Mouse (Mus musculus) CD4-positive, CD25-positive, alpha-beta regulatory T cell, adult 2 months (primary cell): ENCODE measurements around the gene Fignl2.

Experiments used
- DNase-seq: peaks from one replicate; pipeline ENCODE4 v3.0.0-alpha.2; 2012; ENCODE audit warnings: low read depth, low spot score

Gene Fignl2

DNA sequence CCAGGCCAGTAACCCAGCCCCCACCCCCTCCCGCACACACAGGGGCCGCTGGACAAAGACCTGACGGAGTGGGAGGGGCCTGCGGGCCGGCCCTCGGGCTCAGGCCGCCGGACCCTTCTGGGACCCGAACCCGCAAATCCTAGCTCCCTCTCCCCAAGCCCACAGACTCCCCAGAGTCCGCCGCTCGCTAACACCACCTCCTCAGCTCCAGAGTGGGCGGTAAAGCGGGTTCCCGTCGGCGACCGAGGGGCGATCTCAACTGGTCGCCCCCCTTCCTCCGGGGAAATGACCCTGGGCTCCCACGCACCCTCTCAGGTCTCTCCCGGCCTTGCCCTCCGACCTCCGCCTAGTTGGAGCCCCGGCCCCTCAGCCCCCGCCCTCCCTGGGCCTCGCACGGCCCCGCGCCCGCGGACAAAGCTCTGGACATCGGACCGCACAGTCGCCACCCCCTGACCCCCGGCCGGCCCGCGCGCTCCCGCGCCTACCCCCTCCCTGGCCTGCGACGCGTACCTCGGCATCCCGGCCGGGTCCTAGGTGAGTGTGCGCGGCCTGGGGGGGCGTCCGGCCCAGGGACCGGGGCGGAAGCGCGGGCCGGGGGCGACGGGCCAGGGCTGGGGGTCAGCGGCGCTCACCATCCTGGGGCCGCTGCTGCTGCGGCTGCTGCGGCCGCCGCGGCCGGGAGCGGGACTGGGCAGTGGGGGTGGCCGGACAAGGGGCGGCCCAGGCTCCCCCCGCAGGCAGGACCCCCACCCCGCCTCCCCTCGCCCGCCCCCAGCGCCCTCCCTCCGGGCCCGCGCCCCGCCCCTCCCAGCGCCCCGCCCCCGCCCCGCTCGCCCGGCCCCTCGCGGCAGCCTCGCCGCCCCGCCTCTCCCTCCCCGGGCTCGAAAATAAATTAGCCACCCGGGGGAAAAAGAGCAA, at the start of gene Fignl2:
TSS of gene Fignl2 (minus strand) at position 755 of the 918 bp plus-strand sequence.
- no peak for DNase-seq

DNA sequence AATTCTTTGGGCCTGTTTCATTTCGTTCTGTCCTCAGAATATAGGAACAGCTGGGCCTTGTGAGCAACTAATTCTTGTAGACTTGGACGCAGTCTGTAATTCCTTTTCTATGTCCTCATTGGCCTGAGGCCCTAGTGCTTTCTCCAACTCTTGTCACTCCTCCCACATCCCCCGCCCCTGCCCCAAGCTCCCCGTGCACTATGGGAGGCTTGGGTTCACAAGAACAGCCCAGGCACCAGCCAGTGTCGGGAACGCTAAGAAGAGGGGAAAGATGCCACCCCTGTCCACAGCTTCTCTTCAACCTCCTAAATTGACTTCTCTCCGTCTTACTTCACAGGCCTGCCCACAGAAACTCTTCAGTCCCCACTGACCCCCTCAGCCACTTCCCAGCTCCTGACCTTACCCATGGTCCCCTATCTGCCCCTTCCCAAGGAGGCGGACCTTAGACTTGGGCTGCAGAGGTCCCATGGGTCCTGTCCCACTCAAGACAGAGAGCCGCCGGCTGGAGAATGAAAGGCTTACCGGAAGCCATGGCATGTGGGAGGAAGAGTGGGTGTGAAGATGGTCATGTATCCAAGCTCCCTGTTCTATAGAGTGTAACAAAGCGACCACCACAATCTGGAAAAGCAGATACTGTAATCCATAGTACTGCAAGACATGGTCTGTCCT, 48.6 kb upstream of the Fignl2 start:
- no peak for DNase-seq

DNA sequence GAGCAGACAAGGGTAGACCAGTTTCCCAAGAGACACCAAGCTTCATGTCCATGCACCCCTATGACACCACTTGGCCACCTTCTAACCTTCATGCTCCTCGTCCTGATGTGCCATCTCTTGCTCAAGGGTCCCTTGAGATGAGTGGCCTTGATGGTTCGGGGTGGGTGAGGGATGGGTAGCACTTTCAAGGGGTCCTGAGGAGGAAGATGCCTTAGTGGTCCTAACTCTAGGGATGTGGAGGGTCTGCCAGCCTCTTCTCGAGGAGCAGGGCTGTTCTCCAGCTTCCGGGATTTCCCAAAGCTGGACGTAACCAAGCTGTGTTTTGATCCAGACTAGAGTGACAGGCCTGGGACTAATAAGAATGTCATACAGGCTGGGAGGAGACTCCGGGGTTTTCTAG, 47.2 kb upstream of the Fignl2 start:
- no peak for DNase-seq

DNA sequence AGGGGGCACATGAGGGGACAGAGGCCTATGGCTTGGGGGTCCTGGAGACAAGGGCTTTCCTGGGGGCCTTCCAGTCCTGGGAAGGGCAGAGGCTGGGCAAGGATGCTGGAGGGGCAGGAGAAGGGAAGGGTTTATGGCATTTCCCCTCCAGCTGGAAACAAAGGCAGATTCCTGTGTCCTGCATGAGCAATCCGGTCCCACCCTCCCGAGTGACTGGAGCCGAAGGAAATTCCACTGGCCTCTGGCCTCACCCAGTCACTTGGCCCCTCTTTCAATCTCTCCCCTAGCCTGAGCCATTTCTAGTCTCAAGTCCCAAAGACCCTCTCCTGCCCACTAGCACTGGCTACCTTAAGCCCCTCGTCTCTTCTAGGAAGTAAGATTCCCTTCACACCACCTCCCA, 44.8 kb upstream of the Fignl2 start:
- no peak for DNase-seq

DNA sequence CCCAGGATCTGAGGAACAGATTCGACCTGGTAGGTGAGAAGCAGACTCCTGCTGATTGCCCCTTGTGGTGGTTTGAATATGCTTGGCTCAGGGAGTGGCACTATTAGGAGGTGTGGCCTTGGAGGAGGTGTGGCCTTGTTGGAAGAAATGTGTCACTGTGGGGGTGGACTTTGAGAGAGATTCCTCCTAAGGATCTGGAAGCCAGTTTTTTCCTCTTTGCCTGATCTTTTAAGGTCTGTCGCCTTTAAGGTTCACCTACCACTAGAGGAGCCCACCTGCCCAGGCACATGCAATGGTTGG, 43.9 kb upstream of the Fignl2 start:
- no peak for DNase-seq

DNA sequence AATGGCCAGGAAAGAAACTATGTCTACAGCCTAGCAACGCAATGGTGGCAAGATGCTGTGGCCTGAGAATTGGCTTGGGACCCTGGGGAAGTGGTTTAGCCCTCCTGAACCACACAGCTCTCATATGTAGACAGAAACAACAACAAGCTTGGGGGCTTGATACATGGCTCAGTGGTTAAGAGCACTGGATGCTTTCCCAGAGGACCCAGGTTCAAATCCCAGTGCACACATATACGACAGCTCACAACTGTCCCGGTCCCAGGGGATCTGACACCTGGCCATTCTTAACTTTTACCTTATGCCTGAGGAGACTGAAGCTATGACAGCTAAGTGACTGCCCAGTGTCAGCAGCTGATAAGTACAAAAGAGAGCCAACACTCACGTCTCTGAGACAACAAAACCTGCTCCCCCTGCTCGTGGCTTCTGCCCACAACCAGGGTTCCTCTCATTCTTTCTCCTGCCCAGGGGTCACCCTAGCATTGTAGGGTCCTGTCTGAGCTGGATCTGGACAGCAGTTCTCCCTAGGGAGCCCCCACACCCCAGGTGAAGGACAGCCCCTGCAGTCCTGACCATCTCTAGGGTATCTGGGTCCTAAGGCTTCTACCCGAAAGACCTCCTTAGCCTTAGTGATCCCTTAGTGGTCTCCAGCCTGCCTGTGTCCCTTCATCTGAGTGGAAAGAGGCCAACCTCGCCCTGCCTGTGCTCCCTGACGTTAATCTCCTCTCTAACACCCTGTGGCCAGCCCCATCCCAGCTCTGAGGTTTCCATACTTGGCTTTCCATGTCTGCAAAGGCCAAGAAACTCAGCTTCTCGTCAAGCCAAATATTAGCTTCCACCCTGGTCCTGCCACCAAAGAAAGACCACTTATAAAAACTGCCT, 43.3 kb upstream of the Fignl2 start:
- no peak for DNase-seq

DNA sequence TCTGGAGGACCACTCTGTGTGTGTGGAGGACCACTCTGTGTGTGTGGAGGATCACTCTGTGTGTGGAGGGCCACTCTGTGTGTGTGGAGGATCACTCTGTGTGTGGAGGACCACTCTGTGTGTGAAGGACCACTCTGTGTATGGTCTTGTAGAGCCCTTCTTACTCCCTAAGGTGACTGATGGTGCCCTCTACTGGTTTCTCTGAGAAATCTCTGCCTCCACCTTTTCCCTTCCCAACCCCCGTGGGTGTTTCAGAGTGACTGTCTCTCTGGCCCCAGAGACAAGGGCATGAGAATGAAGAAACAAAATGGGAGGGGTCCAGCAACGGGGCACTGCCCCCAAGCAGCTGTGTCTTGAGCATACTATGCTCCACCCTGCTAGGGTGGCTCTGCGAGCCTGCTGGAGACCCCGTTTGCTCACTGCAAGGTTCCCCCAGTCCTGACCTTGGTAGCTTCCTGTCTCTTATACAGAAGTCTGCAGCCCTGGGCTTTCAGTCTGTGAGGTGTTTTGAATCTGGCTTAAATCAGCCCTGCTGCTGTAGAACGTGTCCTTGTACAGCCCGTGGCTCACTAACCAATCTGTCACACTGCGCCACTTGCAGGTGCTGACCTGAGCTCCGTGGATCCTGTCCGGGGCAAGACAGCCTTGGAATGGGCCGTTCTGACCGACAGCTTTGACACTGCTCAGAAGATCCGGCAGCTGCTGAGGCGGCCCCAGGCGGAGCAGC, 40.2 kb upstream of the Fignl2 start:
- peak; percentile 37 for DNase-seq

DNA sequence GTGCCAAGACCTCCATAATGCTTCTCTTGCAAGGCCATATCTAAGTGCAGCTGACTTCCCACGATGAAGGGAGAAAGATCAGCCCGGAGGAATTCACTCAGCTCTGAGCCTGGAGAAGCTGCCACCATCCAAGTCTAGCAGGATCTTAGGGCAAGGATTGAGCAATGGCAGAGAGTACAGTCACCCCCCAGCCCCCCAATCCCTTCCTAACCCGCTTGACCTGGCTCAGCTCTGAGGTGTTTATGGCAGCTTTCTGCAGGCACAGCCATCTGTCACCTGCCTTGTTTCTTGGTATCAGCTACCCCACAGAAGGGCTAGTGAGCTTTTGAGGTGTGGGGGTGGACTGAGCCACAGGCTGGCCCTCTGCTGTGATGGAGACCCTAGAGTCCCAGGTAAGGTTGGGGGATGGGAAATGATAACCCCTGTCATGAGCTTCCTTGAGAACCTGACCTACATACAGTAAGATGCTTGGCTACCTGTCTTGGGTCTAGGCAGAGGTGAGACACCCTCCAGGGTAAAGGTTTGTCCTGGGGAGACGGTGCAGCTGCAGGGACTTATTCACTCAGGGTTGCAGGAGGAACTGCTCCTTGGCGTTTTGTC, 37.2 kb upstream of the Fignl2 start, which contains the start of gene Ankrd33:
TSS of gene Ankrd33 (plus strand) at position 245 of the 600 bp plus-strand sequence.
- DNase-seq: no peak

DNA sequence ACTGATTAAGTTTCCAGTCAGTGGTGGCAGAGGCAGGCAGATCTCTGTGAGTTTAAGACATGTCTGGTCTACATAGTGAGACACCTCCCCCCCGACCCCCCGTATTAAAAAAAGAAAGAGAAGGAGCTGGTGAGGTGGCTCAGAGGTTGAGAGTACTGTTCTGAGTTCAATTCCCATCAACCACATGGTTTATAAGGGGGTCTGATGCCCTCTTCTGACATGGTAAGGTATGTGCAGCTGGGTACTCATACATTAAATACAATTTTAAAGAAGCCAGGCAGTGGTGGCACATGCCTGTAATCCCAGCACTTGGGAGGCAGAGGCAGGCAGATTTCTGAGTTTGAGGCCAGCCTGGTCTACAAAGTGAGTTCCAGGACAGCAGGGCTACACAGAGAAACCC, 35.4 kb upstream of the Fignl2 start:
- peak; percentile 29 for DNase-seq

DNA sequence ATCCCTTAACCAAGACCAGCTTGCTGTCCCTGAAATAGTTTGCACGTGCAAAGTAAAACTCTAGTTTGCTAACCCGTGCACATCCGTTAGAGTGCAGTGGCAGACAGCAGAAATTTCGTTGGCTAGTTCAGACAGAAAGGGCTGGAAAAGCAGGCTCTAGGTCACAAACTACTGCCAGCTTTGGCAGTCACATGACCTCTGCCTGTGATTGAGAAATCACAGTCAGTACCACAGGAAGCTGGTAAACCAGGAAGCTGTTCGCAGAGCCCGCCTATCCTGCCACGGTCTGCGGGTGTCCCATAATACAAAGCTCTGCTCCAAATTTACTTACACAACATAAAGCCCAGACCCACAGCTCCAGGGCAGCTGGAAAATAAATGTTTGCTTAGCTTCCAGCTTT, 34.8 kb upstream of the Fignl2 start:
- DNase-seq: peak; percentile 44

DNA sequence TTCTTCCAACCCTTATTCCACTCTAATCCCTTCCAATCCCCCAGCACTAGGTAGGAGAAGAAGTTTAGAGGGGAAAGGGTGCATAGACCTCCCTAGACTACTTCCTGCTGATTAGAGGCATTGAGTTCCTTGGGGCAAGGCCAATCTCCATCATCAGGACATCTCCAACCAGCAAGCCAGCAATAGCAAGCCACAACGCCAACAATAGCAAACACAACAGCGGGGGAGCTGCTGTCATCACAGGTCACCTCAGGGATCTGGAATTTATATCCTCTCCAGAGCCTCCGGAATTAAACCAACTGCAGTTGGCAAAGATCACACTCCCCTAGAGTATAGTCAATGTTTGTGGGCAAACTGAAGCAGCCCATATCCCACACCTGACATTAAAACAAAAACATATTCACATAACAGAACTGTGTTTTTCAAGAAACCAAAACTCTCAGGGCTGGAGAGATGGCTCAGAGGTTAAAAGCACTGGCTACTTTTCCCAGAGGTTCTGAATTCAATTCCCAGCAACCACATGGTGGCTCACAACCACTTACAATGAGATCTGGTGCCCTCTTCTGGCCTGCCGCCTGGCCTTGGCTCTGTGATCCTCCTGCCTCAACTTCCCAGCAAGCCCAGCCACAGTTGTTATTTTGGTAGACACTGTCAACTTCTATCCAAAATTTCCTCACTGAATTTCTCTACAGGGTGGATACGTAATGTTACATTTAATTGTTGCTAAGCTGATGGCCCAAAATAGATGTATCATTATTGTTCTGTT, 29.7 kb upstream of the Fignl2 start:
- DNase-seq: peak; percentile 25

DNA sequence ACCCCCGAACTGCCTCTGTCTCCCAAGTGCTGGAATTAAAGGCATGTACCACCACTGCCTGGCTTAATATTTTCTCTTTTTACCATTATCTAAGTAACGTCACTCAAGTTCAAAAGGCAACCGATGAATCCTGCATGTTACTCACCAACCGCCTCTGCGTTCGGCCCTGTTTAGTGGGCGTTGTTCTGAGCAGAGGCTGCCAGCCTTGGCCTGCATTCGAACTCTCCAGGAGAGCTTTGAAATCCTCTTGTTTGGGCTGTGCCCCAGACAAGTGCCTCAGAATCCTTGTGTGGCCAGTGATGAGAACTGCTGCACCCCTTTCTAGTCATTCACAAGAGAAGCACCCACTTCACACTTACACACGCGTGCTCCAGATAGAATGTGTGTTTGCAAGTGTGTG, 27.6 kb upstream of the Fignl2 start:
- DNase-seq: peak; percentile 33

DNA sequence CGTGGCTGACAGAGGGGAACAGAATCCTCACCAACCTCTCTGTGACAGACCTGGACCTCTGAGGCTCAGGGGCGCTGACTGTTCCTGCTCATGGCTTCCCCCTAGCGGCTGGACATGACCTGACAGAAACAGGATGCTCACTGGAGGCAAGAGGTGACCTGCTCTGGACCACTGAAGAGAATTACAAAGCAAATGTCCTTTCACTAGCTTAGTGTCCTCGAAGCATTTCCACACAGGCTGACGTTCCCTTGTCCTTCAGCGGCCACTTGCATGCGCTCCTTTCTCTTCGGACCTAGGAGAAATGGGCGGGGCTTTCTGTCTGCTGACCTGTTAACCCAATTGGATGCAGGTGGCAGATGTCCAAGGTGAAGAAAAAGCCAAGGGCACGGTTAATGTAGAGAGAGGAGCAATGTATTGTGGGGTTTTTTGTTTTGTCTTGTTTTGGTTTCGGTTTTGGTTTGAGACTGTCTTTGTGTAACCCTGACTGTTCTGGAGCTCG, 27.2 kb upstream of the Fignl2 start:
- DNase-seq: peak; percentile 85

DNA sequence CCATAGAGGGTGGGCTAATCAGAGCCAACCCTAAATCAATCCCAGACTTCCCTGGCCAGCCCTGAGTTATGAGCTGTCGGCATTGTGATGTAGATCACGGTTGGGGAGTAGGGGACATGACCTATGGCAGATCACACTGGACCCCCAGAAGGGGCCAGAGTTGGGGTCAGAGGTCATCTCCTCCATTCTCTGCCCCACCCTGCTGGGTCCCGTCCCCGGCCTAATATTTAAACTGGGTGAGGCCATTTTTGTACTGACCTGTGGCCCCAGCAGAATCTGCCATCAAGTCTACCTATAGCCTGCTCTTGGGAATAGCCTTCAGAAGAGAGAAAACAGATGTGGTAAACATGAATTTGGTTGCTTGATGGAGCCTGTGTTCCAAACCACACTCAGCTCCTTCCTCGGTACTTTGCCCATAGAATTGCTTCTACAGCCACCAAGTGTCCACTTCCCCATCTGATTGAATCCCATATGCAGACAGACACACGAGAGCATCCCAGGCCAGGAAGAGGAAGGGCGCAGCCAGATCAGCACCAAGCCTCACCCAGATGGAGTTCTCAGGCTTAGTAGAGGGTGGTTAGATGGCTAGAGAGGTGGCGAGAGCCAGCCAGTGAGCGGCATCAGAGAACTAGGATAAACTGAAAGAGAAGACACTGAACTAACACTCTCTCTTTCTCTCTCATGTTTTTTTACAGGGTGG, 25.4 kb upstream of the Fignl2 start:
- no peak for DNase-seq

DNA sequence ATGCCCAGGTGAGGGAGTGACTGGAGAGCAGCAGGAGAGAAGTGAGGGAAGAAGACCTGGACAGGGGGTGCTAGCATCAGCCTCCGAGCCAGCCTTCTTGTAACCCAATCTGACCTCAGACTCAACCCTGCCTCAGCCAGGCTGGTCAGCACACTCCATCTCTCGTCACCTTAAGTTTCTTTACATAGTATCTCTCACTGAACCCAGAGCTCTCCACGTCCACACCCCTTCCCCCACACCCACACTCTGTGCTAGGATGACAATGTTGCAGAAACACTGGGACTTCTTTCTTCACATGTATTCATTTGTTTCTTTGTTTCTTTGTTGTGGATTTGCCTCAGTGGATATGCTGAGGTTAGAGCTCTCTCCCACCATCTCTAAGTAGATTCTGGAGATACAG, 22.6 kb upstream of the Fignl2 start:
- no peak for DNase-seq

DNA sequence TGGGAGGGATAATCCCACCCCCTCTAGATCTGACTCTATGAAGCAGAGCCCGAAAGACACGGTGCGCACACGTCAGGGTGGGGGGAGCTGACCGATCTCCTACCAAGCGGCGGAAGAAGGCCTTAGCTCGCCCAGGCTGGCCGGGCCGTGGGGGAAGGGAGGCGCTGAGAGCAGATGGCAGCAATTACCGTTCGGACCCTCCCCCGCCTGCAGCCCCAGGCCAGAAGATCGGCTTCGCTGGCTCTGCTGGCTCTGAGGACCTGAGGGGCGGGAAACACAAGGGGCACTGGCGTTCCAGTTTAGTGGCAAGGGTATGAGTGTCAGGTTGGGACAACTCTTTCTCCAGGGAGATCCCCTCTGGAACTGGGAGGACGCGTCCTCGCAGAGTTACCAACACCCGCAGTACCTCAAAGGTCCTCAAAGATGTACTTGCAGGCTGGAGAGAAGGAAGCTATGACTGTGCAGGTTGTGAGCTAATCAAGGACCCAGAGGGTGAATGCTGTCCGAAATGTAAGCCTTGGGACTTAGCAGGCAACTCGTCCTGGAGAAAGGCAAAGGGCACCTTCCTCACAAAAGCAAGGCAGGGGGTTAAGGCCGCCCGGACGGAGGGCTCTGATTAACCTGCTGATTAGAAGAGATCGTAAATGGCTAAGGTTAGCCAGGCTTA, 19.8 kb upstream of the Fignl2 start:
- no peak for DNase-seq

DNA sequence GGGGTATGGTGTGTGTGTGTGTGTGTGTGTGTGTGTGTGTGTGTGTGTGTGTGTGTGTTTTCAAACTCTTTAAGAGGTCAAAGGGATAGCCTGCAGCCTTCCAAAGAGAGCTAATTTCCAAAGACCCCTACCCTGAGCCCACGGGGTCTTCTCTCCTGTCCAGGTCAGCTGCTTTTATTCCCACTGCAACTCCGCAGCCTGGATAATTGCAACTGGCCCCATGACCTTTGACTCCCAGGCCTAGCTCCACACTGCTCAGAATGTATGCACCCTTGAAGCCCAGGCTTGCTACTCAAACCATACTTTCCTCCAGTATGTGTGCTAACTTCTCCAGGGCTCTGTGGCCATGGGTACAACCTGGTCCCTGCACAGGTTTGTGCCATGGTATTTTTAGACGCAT, 17.0 kb upstream of the Fignl2 start:
- no peak for DNase-seq

DNA sequence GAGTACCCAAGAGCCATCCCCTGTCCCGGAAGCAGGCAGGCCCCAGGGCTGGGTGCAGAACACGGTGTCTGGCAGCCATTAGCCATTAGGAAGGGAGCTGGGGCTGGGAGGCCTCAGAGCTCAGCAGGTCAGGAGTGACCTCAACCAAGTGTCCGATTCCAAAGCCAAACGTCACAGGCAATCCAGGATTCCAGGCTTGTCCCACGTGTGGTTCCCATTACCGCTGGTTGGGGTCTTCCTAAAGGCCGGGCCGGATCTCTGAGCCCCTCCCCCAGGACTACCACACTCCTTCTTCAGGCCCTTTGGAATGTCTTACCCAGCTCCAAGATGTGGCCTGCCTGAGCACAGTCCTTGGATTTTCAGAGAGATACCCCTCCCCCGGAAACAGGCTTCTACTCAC, 16.6 kb upstream of the Fignl2 start:
- DNase-seq: no peak

DNA sequence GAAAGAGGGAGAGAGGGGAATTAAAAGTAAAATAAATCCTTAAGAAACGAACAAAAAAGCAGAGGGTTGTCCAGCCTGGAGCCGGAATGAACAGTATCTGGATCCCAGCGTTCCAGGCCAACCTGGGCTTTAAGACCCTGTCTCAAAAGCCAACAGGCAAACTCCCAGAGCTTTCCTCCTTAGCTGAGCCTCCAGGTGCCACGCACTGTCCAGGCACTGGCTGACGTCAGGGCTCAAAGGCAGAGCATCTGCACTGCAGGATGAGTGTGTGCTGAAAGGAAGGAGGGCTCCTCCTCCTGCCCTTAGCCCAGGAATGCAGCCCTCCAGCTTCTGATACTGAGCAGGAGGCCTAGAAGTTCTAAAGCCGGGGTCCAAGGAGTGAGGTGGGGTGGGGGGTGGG, 15.6 kb upstream of the Fignl2 start:
- DNase-seq: no peak
